Mouse (Mus musculus) heart, postnatal 10 days (tissue): ENCODE data around the gene Prkg1. TPM values are rescaled to one million over a fixed set of nuclear protein-coding genes. Genes with fewer than 3 reads are reported as not detected.

Experiments
- DNase-seq, 2 experiments: peaks; one replicate each; pipeline ENCODE4 v3.0.0; 2021
- intact Hi-C: fragments of 180-260 bp; cut with DNase I; formaldehyde crosslinking; loops from one replicate; pipeline ENCODE4 v1.15.1; 2025
- total RNA-seq, 2 experiments: library from RNA; stranded (reverse); gene quantifications; 2 replicates each; pipeline ENCODE4 v1.2.3; 2021

Prkg1 gene
- total RNA-seq, 2 experiments from 2014 or later: 20.8 to 25.6 TPM

DNA sequence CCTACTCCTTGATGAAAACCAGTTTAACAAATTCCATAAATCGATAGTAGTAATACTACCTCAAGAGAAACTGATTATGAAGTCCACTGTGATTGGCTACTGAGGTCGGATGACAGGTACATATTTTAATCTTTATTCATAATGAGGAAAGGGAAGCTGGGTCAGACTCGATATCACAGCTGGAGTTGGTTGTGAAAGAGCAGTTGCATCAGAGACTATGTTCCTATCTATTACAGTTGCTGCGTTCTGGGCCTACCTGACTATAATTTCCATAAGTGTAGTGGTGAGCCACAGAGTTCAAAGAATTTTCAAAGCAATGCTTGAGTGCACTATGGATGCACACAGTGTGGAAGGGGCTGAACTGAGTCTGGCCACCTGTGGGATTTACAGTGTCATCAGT, 114.4 kb downstream of the Prkg1 start:
- intact Hi-C loops: no loop called here
- DNase-seq: no peak

DNA sequence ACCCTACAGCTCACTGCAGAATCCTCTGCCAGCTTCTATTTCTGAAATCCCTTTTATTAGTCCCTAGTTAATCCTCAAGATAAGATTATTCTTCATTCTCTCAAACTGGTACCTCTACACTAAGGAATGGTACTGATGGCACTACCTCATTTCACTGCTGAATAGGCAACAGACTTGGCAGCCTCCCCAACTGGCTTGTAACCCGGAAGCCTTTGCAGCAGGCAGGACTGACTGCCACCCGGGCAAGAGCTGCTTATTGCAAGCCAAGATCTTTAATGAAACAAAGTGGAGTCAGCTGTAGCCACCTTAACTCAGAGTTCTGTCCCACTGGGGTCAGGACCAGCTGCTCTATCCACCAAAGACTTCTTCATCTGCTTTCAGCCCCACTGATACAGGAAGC, 117.3 kb downstream of the Prkg1 start:
- intact Hi-C loops: no loop called here
- DNase-seq: peak; percentile 41 to 45

DNA sequence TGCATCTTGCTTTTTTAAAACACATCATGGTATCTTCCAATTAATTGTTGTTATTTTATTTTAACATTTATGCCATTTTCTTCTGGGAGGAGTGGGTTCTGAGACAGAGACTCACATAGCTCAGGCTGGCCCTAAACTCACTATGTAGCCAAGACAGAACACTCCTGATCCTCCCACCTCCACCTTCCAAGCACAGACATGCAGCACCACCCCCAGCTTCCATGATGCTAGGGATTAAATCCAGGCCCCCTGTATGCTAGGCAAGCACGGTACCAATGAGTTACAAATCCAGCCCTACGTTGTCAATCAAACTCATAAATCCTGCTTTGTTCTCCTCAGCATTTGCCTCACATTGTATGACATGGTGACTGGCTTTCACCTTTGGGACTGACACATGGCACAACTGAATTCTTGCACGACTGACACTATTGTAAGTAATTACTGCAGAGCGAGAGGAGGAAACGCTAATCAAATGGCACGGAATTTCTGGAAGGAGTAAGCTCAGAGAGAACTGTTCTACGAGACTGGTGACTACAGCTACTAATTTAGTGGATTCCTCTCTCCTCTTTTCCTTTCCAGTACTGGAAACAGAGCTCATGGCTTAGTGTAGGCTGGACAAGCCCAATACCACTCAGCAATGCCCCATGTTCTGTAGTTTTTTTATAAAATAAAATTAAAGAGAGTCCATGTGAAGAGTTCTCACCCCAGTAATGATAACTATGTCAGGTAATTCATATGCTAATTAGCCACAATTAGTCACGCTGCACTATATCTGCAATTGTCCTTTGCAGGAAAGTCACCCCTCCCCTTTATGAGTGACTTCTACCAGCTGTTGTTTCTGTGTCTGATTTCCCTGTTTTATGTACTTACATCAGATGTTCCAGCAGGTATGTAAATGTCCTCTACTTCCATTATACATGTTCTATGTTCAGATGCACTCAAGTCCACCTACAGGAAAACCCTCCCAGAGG, 133.6 kb downstream of the Prkg1 start:
- intact Hi-C loops: no loop called here
- no peak for DNase-seq

DNA sequence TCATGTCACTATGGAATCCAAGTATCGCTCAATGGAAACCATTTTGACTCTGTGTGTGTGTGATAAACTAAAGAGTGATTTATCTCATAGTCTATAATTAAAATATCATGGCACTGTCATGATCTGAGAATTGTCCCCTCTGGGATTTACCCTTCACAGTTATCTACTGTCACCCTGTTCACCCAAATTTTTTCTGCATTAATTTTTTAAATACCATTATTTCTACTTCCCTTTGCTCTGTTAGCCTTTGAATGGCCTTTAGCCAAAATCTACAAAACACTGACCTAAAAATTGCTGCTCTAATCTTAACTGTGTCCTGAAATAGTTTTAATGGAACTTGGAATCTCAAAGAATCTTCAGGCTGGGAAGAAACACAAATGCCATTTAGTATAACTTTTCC, 143.1 kb downstream of the Prkg1 start:
- intact Hi-C loops: no loop called here
- DNase-seq: no peak

DNA sequence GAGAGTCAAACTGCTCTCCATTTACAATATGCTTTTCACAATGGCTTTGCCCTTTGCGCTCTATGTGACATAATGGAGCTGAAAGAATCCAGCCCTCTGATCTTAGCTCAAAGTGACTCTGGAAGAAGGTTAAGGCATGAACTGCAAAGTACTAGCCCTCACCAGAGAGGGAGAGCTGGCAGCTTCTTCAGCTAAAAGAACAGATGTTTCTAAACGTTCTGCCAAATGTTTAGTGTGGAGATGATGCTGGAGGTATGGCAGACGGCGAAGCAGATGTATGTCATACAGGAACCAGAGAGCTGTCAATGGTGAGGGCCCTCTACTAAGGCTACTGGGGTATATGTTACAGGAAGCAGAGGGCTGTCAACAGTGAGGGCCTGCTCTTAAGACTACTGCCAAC, 148.0 kb downstream of the Prkg1 start:
- intact Hi-C loops: no loop called here
- no peak for DNase-seq

DNA sequence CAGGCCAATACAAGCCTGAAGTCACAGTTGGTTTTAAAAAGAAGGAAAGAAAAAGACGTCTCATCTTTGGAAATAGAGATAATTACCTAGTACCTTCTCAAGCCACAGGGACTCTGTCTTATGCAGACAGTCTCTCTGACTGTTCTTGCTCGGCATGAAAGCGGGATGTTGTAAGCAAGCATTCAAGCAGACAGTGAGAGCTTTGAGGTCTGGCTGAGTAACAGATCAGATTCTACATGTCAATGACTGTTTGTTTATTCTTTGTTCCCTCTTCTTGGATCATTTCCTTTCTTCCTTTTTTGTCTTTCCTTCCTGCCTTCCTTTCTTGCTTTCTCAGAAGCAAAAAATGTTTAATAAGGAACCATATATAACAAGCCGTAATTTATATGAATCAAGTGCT, 148.7 kb downstream of the Prkg1 start:
- no peak for DNase-seq

DNA sequence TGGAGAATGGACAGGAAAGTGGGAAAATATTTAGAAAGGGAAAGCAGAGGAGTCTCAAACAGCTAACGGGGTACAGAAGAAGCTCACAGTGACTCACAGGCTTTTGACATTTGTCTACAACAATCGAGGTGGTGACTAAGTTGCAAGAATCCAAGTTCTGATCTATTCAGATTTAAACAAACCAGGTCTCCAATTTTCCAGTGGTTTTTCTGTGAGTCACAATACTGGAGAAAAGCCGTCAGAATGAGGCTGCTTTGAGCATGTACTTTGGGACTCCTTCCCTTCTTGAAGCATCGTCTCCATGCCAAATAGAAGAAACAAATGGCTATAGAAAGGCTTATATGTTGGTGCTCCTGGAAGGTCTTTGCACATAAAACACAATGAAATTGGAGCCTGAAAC, 151.7 kb downstream of the Prkg1 start:
- no peak for DNase-seq
- intact Hi-C loops: no loop called here

More for the DNA sequence above, 148.7 kb downstream of the Prkg1 start:
- intact Hi-C loops: no loop called here

DNA sequence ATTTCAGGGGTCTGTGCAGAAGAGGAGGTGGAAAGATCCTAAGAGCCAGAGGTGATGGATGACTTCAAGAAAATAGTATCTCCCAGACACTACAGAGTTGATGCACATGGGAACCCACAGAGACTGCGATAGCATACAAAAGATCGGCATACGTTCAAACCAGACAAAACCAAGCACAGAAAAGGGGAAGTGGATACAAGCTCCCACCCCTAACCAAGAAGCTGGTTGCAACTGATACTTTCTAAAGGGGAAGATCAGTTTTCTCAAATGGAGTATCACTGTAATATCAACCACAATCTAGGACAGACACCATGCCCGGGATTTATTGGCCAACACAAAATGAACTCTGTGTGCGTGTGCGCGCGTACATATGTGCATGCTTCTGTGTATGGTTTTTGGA, 162.3 kb downstream of the Prkg1 start:
- intact Hi-C loops: no loop called here
- DNase-seq: no peak

DNA sequence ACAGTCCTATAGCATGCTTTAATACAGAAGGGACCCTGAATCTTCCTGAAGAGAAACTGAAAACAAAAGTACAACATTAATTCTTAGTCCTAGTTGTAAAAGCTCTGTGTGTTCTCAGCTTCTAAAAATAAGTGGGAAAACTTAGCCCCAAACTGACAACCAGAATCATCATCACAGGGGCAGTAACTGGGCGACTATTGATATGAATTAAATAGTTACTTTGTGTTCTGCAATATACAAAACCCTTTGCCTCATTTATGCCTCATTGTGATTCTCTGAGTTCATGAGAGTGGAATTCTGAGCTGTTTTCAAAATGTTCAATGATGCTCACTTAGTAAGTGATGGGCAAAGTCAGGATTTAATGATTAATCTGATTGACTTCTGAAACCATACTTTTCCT, 170.8 kb downstream of the Prkg1 start:
- intact Hi-C loops: no loop called here
- no peak for DNase-seq

DNA sequence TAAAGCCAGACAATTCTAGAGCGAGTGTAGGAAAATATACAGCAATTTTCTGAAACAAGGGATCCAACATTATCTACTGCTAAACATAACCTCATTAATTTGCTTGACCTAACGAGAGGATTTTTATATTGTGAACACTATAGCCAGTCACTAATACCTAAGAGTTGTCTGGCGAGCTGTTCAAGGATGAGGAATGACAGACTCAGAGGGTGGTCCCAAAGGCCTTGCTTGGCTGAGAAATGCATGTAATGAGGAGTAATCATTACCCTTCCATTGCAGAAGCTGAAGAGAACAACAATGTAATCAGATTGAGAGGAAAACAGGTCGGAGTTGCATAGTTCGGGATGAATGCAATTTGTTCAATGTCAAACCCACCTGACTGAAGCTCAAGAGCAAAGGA, 174.1 kb downstream of the Prkg1 start:
- DNase-seq: no peak

DNA sequence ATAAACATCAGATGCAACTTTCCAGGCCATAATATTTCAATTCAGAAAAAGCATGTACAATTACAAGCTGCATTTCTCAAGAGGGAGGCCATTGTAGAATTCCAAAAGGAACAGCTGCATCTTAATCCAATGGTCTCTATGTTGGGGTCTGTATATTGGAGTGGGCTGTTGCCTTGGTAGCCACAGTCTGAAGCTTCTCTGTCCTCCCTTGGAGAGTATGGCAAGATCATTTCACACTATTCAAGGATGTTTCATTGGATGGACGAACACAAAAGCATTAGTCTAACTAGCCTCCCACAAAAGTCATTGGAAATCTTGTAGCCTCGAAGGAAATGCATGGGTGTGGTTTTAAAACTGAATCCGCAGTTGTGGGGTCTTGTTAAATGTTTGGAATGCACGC, 187.7 kb downstream of the Prkg1 start:
- intact Hi-C loops: no loop called here
- no peak for DNase-seq

More for the DNA sequence above, 174.1 kb downstream of the Prkg1 start:
- intact Hi-C loops: no loop called here

DNA sequence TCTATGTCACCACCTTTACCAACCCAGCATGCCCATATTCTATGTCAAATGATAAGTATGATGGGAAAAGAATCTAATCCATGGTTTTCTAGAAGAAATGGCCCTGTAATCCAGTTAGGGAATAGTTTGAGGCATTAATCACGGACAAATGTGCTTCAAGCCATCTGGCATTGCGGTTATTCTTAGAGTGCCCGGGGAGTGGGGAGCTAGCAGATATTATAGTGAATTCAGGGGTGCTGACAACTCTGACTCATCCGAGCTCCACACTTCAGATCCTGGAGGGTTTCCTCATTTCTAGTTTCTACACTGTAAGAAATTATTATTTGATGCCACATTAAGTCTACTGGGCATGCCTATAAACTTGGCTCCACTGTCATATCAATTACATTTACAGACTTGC, 200.5 kb downstream of the Prkg1 start:
- DNase-seq: no peak
- intact Hi-C loops: no loop called here

DNA sequence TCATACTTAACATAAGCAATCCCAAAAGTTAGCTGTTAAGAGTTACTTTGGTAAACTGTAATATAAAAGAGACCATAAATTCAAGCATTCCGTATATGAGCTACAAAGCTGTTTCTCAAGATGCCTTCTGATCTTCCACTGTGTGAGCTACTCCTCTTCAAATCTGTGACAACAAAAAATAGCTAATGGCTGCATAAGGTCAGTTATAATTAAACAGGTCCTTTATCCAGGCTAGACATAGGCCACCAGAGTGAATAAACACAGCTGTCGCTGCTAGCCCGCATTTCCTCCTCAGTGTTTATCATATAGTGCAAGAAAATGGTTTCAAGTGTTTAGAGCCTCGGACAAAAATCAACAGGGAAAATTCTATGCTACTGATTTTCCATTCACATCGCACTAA, 218.8 kb downstream of the Prkg1 start:
- DNase-seq: no peak
- intact Hi-C loops: no loop called here

DNA sequence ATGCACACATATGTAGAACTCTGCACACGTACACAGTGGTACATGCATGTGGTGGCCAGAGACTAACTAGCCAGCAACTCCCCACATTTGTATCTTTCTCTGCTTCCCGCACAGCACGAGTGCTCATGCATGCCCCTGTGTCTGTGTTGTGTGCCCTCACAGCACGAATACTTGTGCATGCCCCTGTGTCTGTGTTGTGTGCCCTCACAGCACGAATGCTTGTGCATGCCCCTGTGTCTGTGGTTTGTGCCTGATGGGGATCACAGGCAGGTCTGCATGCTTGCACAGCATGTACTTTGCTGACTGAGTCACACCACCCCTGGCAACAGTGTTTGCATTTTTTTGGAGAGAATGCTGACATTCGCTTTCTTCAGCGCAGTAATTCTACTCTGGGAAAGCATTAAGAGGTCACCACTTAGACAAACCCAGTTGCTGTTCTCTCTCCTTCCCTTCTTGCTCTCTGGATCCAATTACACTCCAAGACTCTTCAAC, 233.5 kb downstream of the Prkg1 start:
- peak; percentile 4 to 14 for DNase-seq

DNA sequence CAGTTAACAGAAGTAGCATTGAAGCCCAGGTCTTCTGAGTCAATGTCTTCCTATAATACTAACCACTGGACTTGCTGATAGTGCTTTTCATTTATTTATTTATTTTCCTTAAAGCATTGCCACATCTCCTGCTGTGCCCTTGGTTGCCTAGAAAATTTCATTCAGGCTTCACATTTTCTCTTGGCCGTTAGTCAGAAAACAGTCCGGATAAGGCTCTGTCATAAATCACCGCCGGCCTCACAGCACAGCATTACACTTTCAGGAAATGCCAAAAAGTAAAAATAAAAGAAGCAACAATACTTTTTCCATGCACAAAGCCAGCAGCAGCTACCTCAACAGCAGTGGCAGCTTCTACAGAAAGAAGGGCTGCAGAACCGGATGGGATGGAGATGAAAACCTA, 234.2 kb downstream of the Prkg1 start:
- intact Hi-C loops: no loop called here
- peak; percentile 7 to 9 for DNase-seq

More for the DNA sequence above, 233.5 kb downstream of the Prkg1 start:
- intact Hi-C loops: no loop called here

DNA sequence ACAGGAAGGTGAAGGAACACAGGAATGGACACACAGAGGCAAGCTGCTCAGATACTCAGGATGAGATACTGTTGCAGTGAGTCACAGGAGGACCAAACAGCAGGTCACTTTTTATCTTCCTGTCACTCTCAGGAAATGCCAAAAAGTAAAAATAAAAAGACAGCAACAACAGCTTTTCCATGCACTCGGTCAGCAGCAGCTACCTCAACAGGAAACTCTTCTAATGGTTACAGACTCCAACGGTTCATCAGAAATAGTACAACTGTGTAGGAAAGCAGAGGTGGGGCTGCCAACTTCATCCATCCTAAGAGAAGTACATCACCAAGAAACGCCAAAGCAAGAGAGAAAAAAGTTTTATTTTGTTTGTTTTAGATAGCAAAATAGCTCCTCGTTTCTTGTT, 234.9 kb downstream of the Prkg1 start:
- intact Hi-C loops: no loop called here
- no peak for DNase-seq

DNA sequence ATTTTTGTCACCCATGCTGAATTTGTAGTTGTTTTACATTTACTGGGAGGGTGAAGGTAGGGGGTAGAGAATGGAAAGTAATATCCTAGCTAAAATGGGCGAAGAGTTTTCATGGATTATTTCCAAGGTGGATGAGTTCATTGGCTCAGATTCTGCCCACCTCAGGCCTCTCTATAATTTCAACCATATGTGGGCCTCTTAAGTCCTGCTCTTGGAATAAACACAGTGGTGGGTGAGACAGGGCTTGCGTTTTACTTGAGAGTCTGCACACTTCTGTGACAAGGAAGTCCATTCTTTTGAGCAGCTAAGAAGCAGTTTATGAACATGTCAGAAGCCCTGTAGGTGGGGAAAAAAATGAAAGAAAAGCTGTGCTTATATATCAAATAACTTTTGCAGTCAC, 250.3 kb downstream of the Prkg1 start:
- no peak for DNase-seq
- intact Hi-C loops: loop anchor here (10.0 kb wide), 1 partner anchor 160 kb away; no protein-coding TSS in a partner anchor

DNA sequence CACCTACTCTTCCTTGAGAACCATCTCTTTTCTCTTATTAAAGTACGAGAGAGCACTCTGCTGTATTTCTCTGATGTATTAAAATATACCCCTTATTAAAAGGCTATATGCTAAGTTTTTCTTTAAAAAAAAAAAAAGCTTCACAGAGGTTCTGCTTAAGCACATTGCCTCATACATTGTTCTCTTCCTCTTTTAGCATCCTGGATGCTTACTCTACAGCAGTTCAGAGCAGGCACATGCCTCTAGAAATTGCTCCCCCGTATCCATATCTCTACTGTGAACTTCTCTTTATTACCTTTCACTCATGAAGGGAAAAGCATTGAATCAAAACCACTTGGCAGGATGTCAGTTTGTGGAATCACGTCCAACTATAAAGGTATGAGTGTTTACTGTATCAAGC, 257.0 kb downstream of the Prkg1 start:
- intact Hi-C loops: no loop called here
- DNase-seq: no peak

DNA sequence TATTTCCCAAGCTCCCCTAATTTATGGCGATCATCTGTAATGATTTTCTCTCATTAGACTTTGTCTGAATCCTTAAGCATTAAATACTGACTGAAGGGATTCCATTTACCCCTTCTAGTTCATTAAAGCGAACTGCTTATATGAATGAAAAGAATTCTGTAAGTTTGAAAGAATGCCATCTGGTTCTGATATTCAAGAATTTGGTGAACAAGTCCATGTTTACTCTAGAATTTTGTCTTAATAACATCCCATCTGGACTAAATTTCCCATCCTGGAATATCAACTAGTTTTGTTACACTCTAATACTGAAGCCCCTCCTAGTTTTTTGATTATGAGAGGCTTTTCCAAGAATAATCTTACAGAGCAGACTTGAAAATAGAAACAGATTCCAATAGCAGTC, 258.5 kb downstream of the Prkg1 start:
- intact Hi-C loops: no loop called here
- no peak for DNase-seq

DNA sequence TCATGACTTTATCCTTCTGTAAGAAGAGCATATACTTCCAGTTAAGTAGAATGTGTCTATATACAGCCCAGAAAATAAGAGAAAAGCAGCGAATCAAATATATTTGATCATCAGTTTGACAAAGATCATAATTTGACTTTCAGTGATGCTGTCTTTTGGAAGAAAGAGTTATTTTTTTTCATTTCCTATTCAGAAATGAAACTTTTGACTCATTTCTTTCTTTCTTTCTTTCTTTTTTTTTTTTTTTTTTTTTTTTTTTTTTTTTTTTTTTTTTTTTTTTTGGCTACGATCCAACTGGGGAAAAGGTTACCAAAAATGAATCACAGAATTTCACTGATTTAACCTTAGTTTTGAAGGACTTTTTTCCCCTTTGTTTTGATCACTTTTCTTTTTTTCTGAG, 259.8 kb downstream of the Prkg1 start:
- intact Hi-C loops: no loop called here
- no peak for DNase-seq

DNA sequence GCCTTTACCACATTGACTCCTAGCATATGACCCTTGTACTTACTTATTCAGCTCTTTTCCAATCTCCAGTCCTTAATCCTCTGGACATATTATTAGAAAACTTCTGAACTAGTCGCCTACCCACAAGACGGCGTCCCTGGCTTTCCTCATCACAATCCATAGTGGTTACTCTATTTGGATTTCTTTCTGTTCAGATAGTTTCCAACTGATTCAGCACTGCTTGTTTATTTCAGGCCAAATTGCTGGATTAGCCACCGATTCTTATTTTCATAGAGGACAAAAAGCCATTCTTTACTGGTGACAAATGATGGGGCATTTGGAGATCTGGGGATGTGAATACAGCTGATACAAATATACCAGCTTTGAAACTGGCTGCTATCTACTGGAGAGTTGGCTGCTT, 267.4 kb downstream of the Prkg1 start:
- DNase-seq: no peak
- intact Hi-C loops: no loop called here

DNA sequence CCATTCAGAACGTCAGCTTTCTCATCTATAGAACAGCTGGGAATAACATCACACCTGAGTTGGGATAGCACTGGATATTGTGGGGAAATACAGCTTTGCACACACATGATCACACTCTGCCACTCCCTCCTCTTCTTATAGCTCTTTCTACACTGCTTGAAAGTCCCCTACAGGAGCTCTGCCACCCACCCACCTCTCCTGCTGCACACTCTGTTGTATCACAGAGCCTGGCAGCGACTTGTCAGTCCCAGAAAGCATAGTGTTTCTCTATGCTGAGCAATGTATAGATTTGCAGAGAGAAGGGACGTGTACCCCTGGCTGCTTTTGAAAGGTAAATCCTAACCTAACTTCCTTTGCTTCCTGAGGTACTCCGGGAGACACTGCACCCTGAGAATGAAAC, 275.2 kb downstream of the Prkg1 start:
- no peak for DNase-seq
- intact Hi-C loops: no loop called here
